Mouse (Mus musculus) gastrocnemius, postnatal 25 days (tissue): Measurements from ENCODE around the gene Alkbh6. TPM values are rescaled to one million over a fixed set of nuclear protein-coding genes. Genes with fewer than 3 reads are reported as not detected.

Source experiments
- total RNA-seq, 2 experiments: library from RNA; stranded (reverse); gene quantifications; 1 replicate in 1 of 2; 2 replicates in 1 of 2; pipeline ENCODE4 v1.2.3; 2021

Alkbh6 gene
- total RNA-seq, 2 experiments from 2014 or later: 18.6 to 18.8 TPM

Other genes with a start within 250 kb of the Alkbh6 start
- 1 to 10 TPM; 1.5 to 1.7 TPM for gene Zfp82, start 235.8 kb upstream of the Alkbh6 start, total RNA-seq
- gene Gm26920, start 218.3 kb upstream of the Alkbh6 start, total RNA-seq: not detected
- gene Zfp566, start 218.2 kb upstream of the Alkbh6 start, total RNA-seq: 1 to 10 TPM; 1.6 to 2.3 TPM
- gene Zfp260, start 213.9 kb upstream of the Alkbh6 start, total RNA-seq: 10 to 100 TPM; 24.1 to 24.4 TPM
- 1 to 10 TPM; 1.0 to 1.1 TPM for gene Zfp382, start 186.8 kb upstream of the Alkbh6 start, total RNA-seq
- 10 to 100 TPM; 21.4 to 28.0 TPM for gene Zfp146, start 139.0 kb upstream of the Alkbh6 start, total RNA-seq
- 1,000 to 10,000 TPM; 1,093 to 1,260 TPM for gene Cox7a1, start 124.6 kb upstream of the Alkbh6 start, total RNA-seq
- gene Capns1, start 109.9 kb upstream of the Alkbh6 start, total RNA-seq: 100 to 1,000 TPM; 201 to 255 TPM
- gene Polr2i, start 76.8 kb upstream of the Alkbh6 start, total RNA-seq: 10 to 100 TPM; 50.8 to 58.9 TPM
- gene Tbcb, start 76.4 kb upstream of the Alkbh6 start, total RNA-seq: 10 to 100 TPM; 25.0 to 25.9 TPM
- not detected for gene Ovol3, start 73.0 kb upstream of the Alkbh6 start, total RNA-seq
- under 1 TPM in 1 of 2 experiments, not detected in 1; 0.20 TPM for gene Thap8, start 28.6 kb upstream of the Alkbh6 start, total RNA-seq
- 1 to 10 TPM; 1.8 to 3.8 TPM for gene Wdr62, start 28.3 kb upstream of the Alkbh6 start, total RNA-seq
- gene Clip3, start 17.0 kb upstream of the Alkbh6 start, total RNA-seq: 10 to 100 TPM in 1 of 2 experiments, 1 to 10 TPM in 1; 4.2 to 10.6 TPM
- gene Syne4, start 6.1 kb downstream of the Alkbh6 start, total RNA-seq: 1 to 10 TPM; 1.2 to 1.4 TPM
- gene E130208F15Rik, start 13.0 kb downstream of the Alkbh6 start, total RNA-seq: under 1 TPM; 0.31 to 0.46 TPM
- gene Sdhaf1, start 15.2 kb downstream of the Alkbh6 start, total RNA-seq: 1 to 10 TPM; 6.5 to 7.3 TPM
- gene Lrfn3, start 54.1 kb downstream of the Alkbh6 start, total RNA-seq: 1 to 10 TPM; 2.5 to 2.6 TPM
- gene Tyrobp, start 105.0 kb downstream of the Alkbh6 start, total RNA-seq: 1 to 10 TPM; 5.8 to 6.5 TPM
- gene Hcst, start 111.1 kb downstream of the Alkbh6 start, total RNA-seq: not detected
- under 1 TPM in 1 of 2 experiments, not detected in 1; 0.27 TPM for gene Nfkbid, start 113.0 kb downstream of the Alkbh6 start, total RNA-seq
- under 1 TPM; 0.72 to 0.95 TPM for gene Aplp1, start 136.8 kb downstream of the Alkbh6 start, total RNA-seq
- not detected for gene Kirrel2, start 149.0 kb downstream of the Alkbh6 start, total RNA-seq
- not detected for gene Nphs1, start 149.6 kb downstream of the Alkbh6 start, total RNA-seq
- gene Prodh2, start 184.9 kb downstream of the Alkbh6 start, total RNA-seq: not detected
- gene Arhgap33, start 226.3 kb downstream of the Alkbh6 start, total RNA-seq: 1 to 10 TPM in 1 of 2 experiments, under 1 TPM in 1; 0.74 to 1.1 TPM
- 1,000 to 10,000 TPM; 1,175 to 3,096 TPM for gene Hspb6, start 243.5 kb downstream of the Alkbh6 start, total RNA-seq
- 1 to 10 TPM; 3.0 to 6.4 TPM for gene Proser3, start 243.6 kb downstream of the Alkbh6 start, total RNA-seq